Mouse (Mus musculus): ENCODE data around the gene Dmpk.
A peak's percentile ranks its signal among the peaks of the same experiment; 100 is the strongest.

Gene Dmpk

GRCm38 (mm10) chr7:19075723-19076585 is 7.7 kb upstream of the Dmpk start, which contains the start of gene Dmwd:
Gene Dmwd, plus strand, starts transcription at chr7:19076227.
- DNase-seq = peak; percentile 100

GRCm38 (mm10) chr7:19076586-19076991 is 7.1 kb upstream of the Dmpk start:
- DNase-seq = peak; percentile 36

- DNase-seq = no peak
Measured at GRCm38 (mm10) chr7:19077761-19078160, 5.9 kb upstream of the Dmpk start.

GRCm38 (mm10) chr7:19078732-19079131 is 4.9 kb upstream of the Dmpk start:
- no peak for DNase-seq

- DNase-seq = no peak
Measured at GRCm38 (mm10) chr7:19080451-19080950, 3.1 kb upstream of the Dmpk start.

- no peak for DNase-seq
Measured at GRCm38 (mm10) chr7:19082171-19082570, 1.5 kb upstream of the Dmpk start.

GRCm38 (mm10) chr7:19083096-19083495 is 553 bp upstream of the Dmpk start:
- DNase-seq = no peak

GRCm38 (mm10) chr7:19084277-19084771 is 675 bp downstream of the Dmpk start:
- no peak for DNase-seq

GRCm38 (mm10) chr7:19084921-19085473 is 1.3 kb downstream of the Dmpk start:
- no peak for DNase-seq

GRCm38 (mm10) chr7:19085495-19085894 is 1.8 kb downstream of the Dmpk start:
- DNase-seq = no peak

- DNase-seq = peak; percentile 43
Measured at GRCm38 (mm10) chr7:19086042-19086441, 2.4 kb downstream of the Dmpk start.

- DNase-seq = no peak
Measured at GRCm38 (mm10) chr7:19086760-19087159, 3.1 kb downstream of the Dmpk start.

- DNase-seq = peak; percentile 73
Measured at GRCm38 (mm10) chr7:19088813-19089212, 5.2 kb downstream of the Dmpk start.

- DNase-seq = no peak
Measured at GRCm38 (mm10) chr7:19091913-19092312, 8.3 kb downstream of the Dmpk start.

GRCm38 (mm10) chr7:19092381-19093173 is 8.9 kb downstream of the Dmpk start:
- DNase-seq = peak; percentile 91

- DNase-seq = peak; percentile 89
Measured at GRCm38 (mm10) chr7:19093174-19093521, 9.5 kb downstream of the Dmpk start.

- DNase-seq = peak; percentile 98
Measured at GRCm38 (mm10) chr7:19093537-19094385, 10.1 kb downstream of the Dmpk start.

GRCm38 (mm10) chr7:19094471-19094825 is 10.8 kb downstream of the Dmpk start, which contains the start of gene Six5:
Gene Six5, plus strand, starts transcription at chr7:19094594.
- DNase-seq = no peak

GRCm38 (mm10) chr7:19094826-19095750 is 11.4 kb downstream of the Dmpk start:
- DNase-seq = peak; percentile 66

- DNase-seq = peak; percentile 75
Measured at GRCm38 (mm10) chr7:19095751-19096110, 12.1 kb downstream of the Dmpk start.

- no peak for DNase-seq
Measured at GRCm38 (mm10) chr7:19096421-19096976, 12.8 kb downstream of the Dmpk start.

All from retina, postnatal 1 day (tissue).